Mouse (Mus musculus): ENCODE data around the gene Pdia3. TPM values are rescaled to one million over a fixed set of nuclear protein-coding genes. Genes with fewer than 3 reads are reported as not detected.
A peak's percentile ranks its signal among the peaks of the same experiment; 100 is the strongest.

Gene Pdia3
- polyA plus RNA-seq, 1 experiment from 2014 or later = 585 TPM

DNA sequence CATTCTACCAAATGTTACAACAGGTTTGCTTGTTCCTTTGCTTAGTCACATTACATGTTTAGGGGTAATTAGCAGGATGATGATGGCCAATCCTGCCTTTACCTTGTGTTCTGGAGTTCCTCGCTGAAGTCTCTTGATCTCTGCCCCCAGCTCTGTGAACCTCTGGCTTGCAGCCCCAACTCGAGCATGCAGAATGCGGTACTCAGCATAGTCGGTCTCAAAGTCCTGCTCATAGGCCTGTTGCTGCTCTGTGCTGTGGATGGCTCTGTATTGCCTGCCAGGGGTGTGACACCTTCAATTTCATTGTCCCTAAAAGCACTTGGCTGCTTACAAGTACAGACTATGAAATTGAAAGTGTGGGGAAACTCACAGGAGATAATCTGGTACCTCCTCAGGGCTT lies 26.2 kb downstream of the Pdia3 start:
- H3K4me1 ChIP-seq (ENCODE audit: control insufficient read depth, insufficient read depth, low read length) = peaks cover 9% of the 10 kb centered on the region
- no peak overlapping the region for H3K27ac ChIP-seq (ENCODE audit: low read depth, low read length)
- H3K27me3 ChIP-seq (ENCODE audit: control insufficient read depth, insufficient read depth, low read length) = peaks cover 18% of the 10 kb centered on the region
- H3K4me3 ChIP-seq (ENCODE audit: low read depth, low read length) = no peak overlapping the region
- ATAC-seq (ENCODE audit: insufficient read depth, low FRiP score, low TSS enrichment) (no peak), DNase-seq (ENCODE audit: low spot score) (no peak)
- WGBS = 77% methylated on average over 4 of the region's 4 CpGs
- no peak overlapping the region for H3K9ac ChIP-seq (ENCODE audit: low read length)
- peaks cover 7% of the 10 kb centered on the region for H3K36me3 ChIP-seq (ENCODE audit: control insufficient read depth, insufficient read depth, low read length)
- H3K9me3 ChIP-seq (ENCODE audit: control insufficient read depth, low read length) = no peaks in the 10 kb centered on the region
- no peak overlapping the region for H3K4me2 ChIP-seq (ENCODE audit: low read depth)

DNA sequence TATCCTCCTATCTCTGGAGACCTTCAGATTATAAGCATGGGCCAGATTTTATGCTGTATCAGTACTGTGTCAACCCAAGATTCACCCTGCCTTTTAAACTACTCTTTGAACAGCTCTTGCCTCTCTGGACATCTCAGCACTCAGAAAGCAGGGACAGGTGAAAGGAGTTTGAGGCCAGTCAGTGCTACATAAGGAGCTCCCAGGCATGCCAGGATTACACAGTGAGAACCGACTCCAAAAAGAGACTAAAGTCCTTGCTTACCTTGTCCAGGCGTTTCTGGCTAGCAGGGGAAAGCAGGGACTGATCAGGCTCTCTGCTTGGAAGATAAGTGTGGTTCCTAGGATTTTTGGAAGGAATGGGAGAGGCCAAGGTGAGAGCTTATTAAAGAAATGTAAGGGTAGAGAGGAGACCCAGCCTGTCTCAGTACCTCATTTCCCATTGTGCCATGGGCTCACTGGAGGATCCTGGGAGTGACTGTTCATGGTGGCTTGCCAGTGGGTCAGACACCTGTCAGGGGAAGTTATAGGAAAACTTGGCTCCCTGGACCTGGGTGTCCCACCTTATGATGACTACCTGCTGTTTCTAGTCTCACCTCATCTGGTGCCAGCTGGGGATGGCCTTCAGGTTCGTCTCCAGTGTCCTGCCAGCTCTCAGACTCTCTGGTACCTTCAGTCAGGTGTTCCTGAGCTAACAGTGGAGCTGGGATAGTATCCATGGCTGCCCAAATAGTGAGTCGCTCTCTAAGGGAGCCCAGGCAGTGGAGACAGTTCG lies 27.4 kb downstream of the Pdia3 start:
- Histone ChIP-seq H3K4me1 (ENCODE audit: control insufficient read depth, insufficient read depth, low read length) (peaks cover 9% of the 10 kb centered on the region), H3K36me3 (ENCODE audit: control insufficient read depth, insufficient read depth, low read length) (peaks cover 6% of the 10 kb centered on the region), H3K27ac (ENCODE audit: low read depth, low read length) (no peak overlapping the region), H3K27me3 (ENCODE audit: control insufficient read depth, insufficient read depth, low read length) (peaks cover 18% of the 10 kb centered on the region), H3K4me2 (ENCODE audit: low read depth) (no peak overlapping the region), H3K9ac (ENCODE audit: low read length) (no peak overlapping the region), H3K9me3 (ENCODE audit: control insufficient read depth, low read length) (no peaks in the 10 kb centered on the region), H3K4me3 (ENCODE audit: low read depth, low read length) (no peak overlapping the region)
- no peak for DNase-seq (ENCODE audit: low spot score)
- ATAC-seq (ENCODE audit: insufficient read depth, low FRiP score, low TSS enrichment) = no peak
- WGBS = 63% methylated on average over 5 of the region's 5 CpGs

DNA sequence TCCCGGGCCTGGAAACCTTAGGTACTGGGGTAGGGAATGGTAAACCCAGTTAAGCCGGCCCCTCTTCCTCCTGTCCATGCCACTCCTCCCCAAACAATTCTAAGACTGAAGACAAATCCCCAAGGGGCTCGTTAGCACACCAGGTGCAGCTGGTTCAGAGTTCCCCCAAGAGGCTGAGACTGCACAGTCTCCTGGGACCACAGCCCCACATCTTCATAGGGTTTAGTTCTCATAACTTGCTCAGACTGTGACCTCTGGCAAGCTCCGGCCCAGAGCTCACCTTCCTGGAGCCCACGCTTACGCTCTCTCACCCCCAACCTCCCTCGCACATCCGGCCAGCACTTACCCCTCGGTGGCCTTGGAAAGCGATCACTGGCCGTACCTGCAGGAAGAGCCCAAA lies 28.2 kb downstream of the Pdia3 start:
- no peak overlapping the region; the same call in 1 of the 2 replicates for H3K9ac ChIP-seq (ENCODE audit: low read length)
- no peak for ATAC-seq (ENCODE audit: insufficient read depth, low FRiP score, low TSS enrichment)
- 8% methylated on average over 11 of the region's 11 CpGs for WGBS

DNA sequence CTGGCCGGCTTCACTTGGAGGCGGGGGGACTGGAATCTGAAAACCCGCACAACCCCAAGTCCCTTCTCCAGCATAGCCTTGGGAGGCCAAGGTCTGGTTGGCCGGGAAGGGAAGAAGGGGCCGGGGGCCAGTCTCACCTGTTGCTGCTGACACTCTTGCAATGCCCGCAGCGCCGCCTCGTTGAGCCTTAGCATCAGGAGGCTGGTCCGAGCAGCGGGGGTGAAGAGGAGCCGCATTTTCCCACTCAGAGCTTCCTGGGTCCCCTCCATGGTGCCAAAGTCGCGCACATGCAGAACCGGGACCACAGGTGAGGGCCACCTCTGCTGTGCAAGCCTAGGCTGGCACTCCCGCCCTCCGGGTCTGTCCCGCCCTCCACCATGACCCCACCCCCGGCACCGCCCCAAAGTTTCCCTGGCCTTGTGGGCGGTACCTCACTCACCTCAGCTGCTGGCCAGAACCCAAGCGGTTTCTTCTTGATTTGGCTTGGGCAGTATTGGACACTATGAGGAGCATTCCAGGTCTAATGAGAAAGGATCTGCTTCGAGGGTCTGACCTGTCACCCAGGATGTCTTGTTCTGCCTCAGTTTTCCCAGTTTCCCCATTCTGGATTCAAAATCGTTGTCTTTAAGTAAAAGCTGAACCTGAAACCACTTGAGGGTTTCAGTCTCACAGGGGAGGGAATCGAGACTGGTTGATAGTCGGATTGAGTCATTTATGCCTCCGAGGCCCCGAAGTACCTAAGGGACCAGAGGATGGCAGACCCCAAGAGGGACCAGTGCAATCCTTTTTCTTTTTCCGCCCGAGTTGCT lies 28.9 kb downstream of the Pdia3 start:
- H3K4me2 ChIP-seq (ENCODE audit: low read depth) = peak overlapping the region; percentile 57
- 1% methylated on average over 27 of the region's 30 CpGs for WGBS
- H3K4me3 ChIP-seq (ENCODE audit: low read depth, low read length) = peak overlapping the region; percentile 33
- H3K4me1 ChIP-seq (ENCODE audit: control insufficient read depth, insufficient read depth, low read length) = peaks cover 9% of the 10 kb centered on the region
- DNase-seq (ENCODE audit: low spot score) = peak; percentile 46
- no peaks in the 10 kb centered on the region for H3K9me3 ChIP-seq (ENCODE audit: control insufficient read depth, low read length)
- peaks cover 2% of the 10 kb centered on the region; the same call in 1 of the 2 replicates for H3K36me3 ChIP-seq (ENCODE audit: control insufficient read depth, insufficient read depth, low read length)
- peaks cover 18% of the 10 kb centered on the region for H3K27me3 ChIP-seq (ENCODE audit: control insufficient read depth, insufficient read depth, low read length)
- H3K9ac ChIP-seq (ENCODE audit: low read length) = peak overlapping the region; percentile 10; the same call in 1 of the 2 replicates
- H3K27ac ChIP-seq (ENCODE audit: low read depth, low read length) = no peak overlapping the region
- no peak for ATAC-seq (ENCODE audit: insufficient read depth, low FRiP score, low TSS enrichment)

More for the DNA sequence above, 28.2 kb downstream of the Pdia3 start:
- H3K27me3 ChIP-seq (ENCODE audit: control insufficient read depth, insufficient read depth, low read length) = peaks cover 18% of the 10 kb centered on the region
- H3K27ac ChIP-seq (ENCODE audit: low read depth, low read length) = no peak overlapping the region
- H3K4me3 ChIP-seq (ENCODE audit: low read depth, low read length) = peak overlapping the region; percentile 33
- H3K4me1 ChIP-seq (ENCODE audit: control insufficient read depth, insufficient read depth, low read length) = peaks cover 9% of the 10 kb centered on the region
- peak overlapping the region; percentile 57 for H3K4me2 ChIP-seq (ENCODE audit: low read depth)
- no peak for DNase-seq (ENCODE audit: low spot score)
- H3K9me3 ChIP-seq (ENCODE audit: control insufficient read depth, low read length) = no peaks in the 10 kb centered on the region
- H3K36me3 ChIP-seq (ENCODE audit: control insufficient read depth, insufficient read depth, low read length) = peaks cover 6% of the 10 kb centered on the region

DNA sequence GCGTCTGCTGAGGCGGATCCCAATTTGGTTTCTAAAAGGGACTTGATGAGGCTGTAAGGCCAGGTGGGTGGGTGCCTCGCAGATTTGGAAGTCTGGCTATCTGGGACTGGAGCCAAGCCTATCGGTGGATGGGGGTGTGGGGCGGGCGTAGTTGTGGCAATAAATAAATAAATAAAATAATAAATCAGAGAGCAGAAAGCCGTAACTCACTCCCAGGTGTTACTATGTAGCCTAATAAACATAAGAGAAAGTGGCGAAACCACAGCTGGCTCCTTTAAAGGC lies 29.4 kb downstream of the Pdia3 start:
- Histone ChIP-seq H3K27me3 (ENCODE audit: control insufficient read depth, insufficient read depth, low read length) (peaks cover 18% of the 10 kb centered on the region), H3K4me1 (ENCODE audit: control insufficient read depth, insufficient read depth, low read length) (peaks cover 9% of the 10 kb centered on the region), H3K36me3 (ENCODE audit: control insufficient read depth, insufficient read depth, low read length) (no peaks in the 10 kb centered on the region), H3K4me2 (ENCODE audit: low read depth) (peak overlapping the region; percentile 57), H3K9ac (ENCODE audit: low read length) (0 out of 2 replicates have a peak overlapping the region, but pooled peaks have one; percentile 10), H3K9me3 (ENCODE audit: control insufficient read depth, low read length) (no peaks in the 10 kb centered on the region), H3K4me3 (ENCODE audit: low read depth, low read length) (peak overlapping the region; percentile 33; the same call in 1 of the 2 replicates), H3K27ac (ENCODE audit: low read depth, low read length) (no peak overlapping the region)
- WGBS = 10% methylated on average over 8 of the region's 8 CpGs
- DNase-seq (ENCODE audit: low spot score) = no peak
- ATAC-seq (ENCODE audit: insufficient read depth, low FRiP score, low TSS enrichment) = no peak

DNA sequence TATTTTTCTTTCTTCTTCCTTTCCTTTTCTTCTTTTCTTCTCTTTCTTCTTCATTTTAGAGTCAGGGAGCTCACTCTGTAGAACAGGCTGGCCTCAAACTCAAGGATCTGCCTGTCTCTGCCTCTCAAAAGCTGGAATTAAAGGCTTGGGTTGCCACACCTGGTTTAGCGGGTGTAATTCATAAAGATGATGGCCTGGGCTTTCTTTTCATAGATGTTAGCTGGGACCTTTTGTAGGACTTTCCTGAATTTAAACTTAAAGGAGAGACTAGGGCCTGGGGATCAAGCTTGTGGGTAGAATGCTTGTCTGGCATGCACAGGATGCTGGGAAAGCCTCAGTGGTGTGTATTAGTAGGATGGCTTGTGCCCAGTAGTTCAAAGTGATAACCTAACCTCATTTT lies 30.6 kb downstream of the Pdia3 start, which contains the start of gene Ell3:
Gene Ell3 (minus strand): TSS at position 101 of the 400 bp plus-strand sequence.
- Histone ChIP-seq H3K4me3 (ENCODE audit: low read depth, low read length) (no peak within 1 kb of the TSS), H3K36me3 (ENCODE audit: control insufficient read depth, insufficient read depth, low read length) (no peaks in the 10 kb centered on the region), H3K27ac (ENCODE audit: low read depth, low read length) (no peak within 1 kb of the TSS), H3K9me3 (ENCODE audit: control insufficient read depth, low read length) (no peaks in the 10 kb centered on the region), H3K9ac (ENCODE audit: low read length) (no peak within 1 kb of the TSS), H3K27me3 (ENCODE audit: control insufficient read depth, insufficient read depth, low read length) (peaks cover 18% of the 10 kb centered on the region), H3K4me2 (ENCODE audit: low read depth) (no peak within 1 kb of the TSS), H3K4me1 (ENCODE audit: control insufficient read depth, insufficient read depth, low read length) (peaks cover 9% of the 10 kb centered on the region)
- no peak for ATAC-seq (ENCODE audit: insufficient read depth, low FRiP score, low TSS enrichment)
- no peak for DNase-seq (ENCODE audit: low spot score)
- 86% methylated on average over 1 of the region's 1 CpGs for WGBS

DNA sequence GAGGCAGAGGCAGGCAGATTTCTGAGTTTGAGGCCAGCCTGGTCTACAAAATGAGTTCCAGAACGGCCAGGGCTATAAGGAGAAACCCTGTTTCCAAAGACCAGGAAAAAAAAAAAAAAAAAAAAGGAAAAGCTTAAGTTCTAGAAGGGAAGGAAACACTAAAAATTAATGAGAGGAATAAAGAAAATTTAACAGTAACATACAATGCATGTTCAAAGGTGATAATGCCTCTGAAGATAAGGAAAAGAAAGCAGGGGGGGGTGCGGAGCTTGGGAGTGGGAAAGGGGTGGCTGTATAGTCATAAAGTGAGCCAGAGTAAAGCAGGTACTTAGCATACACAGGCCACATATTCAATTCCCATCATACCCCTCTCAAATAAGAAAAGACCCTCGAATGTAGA lies 31.5 kb downstream of the Pdia3 start:
- no peak overlapping the region for H3K27ac ChIP-seq (ENCODE audit: low read depth, low read length)
- H3K27me3 ChIP-seq (ENCODE audit: control insufficient read depth, insufficient read depth, low read length) = peaks cover 18% of the 10 kb centered on the region
- no peak overlapping the region for H3K4me3 ChIP-seq (ENCODE audit: low read depth, low read length)
- 87% methylated on average over 3 of the region's 3 CpGs for WGBS
- H3K9me3 ChIP-seq (ENCODE audit: control insufficient read depth, low read length) = no peaks in the 10 kb centered on the region
- H3K36me3 ChIP-seq (ENCODE audit: control insufficient read depth, insufficient read depth, low read length) = no peaks in the 10 kb centered on the region
- H3K9ac ChIP-seq (ENCODE audit: low read length) = no peak overlapping the region
- H3K4me2 ChIP-seq (ENCODE audit: low read depth) = no peak overlapping the region
- no peak for ATAC-seq (ENCODE audit: insufficient read depth, low FRiP score, low TSS enrichment)
- no peak for DNase-seq (ENCODE audit: low spot score)
- peaks cover 9% of the 10 kb centered on the region for H3K4me1 ChIP-seq (ENCODE audit: control insufficient read depth, insufficient read depth, low read length)

DNA sequence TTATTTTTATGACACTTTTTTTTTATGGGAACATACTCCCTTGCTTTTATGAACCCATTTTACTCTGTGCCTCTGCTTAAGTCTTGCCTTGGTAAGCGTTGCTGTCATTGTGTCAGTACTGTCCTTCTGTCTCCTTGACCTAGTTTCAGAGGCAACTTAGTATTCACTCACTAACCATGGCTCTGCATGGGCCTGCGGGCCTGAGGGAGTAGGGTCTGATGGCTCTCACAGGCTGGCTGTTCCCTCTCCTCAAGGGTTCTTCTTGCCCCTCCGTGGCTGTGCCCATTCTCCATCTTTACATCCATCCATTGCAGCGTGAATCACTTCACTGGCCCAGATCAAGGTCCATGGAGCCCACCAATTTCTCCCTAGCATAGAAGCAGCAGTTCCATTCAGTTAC lies 32.9 kb downstream of the Pdia3 start:
- H3K9ac ChIP-seq (ENCODE audit: low read length) = no peak overlapping the region
- ATAC-seq (ENCODE audit: insufficient read depth, low FRiP score, low TSS enrichment) (no peak), DNase-seq (ENCODE audit: low spot score) (no peak)
- 0 out of 2 replicates have a peak, but pooled peaks cover 2% of the 10 kb centered on the region for H3K36me3 ChIP-seq (ENCODE audit: control insufficient read depth, insufficient read depth, low read length)
- H3K4me2 ChIP-seq (ENCODE audit: low read depth) = no peak overlapping the region
- H3K9me3 ChIP-seq (ENCODE audit: control insufficient read depth, low read length) = no peaks in the 10 kb centered on the region
- 80% methylated on average over 4 of the region's 4 CpGs for WGBS
- no peak overlapping the region for H3K27ac ChIP-seq (ENCODE audit: low read depth, low read length)
- H3K4me1 ChIP-seq (ENCODE audit: control insufficient read depth, insufficient read depth, low read length) = peaks cover 11% of the 10 kb centered on the region
- H3K4me3 ChIP-seq (ENCODE audit: low read depth, low read length) = no peak overlapping the region
- peaks cover 13% of the 10 kb centered on the region for H3K27me3 ChIP-seq (ENCODE audit: control insufficient read depth, insufficient read depth, low read length)

All from neural tube, embryonic 11.5 days (tissue).